Mouse (Mus musculus) kidney, postnatal 0 days (tissue): ENCODE measurements at regions not wholly inside any gene's neighbourhood (a gene's known extent, or its start where the extent isn't known, plus 50 kb on each side); places are given as distances from the start of the nearest gene placed in this dataset.

Experiments used
- ATAC-seq: fragments of 200-750 bp; cut with Nextera tagmentation; replicated peaks from 2 replicates; pipeline ENCODE4 v1.8.0; 2017; ENCODE audit warnings: low read depth, moderate number of reproducible peaks, moderate TSS enrichment, moderate library complexity; ENCODE audit not compliant: low FRiP score
- DNase-seq: peaks from one replicate; pipeline ENCODE4 v3.0.0-alpha.2; 2016; ENCODE audit warnings: low spot score
- H3K27ac ChIP-seq: fragments of 300-500 bp; sonication (generic); 2 replicates; pipeline ENCODE4 v1.5.1; 2014; ENCODE audit warnings: mild to moderate bottlenecking
- H3K27me3 ChIP-seq: fragments of 300-500 bp; sonication (generic); 2 replicates; pipeline ENCODE4 v1.6.1; 2014; ENCODE audit warnings: low read length, mixed read lengths; ENCODE audit not compliant: insufficient read depth
- H3K36me3 ChIP-seq: fragments of 300-500 bp; sonication (generic); 2 replicates; pipeline ENCODE4 v1.6.1; 2014; ENCODE audit warnings: low read length, mixed read lengths; ENCODE audit not compliant: insufficient read depth
- H3K4me1 ChIP-seq: fragments of 300-500 bp; sonication (generic); replicated peaks from 2 replicates; pipeline ENCODE4 v1.6.1; 2014; ENCODE audit warnings: antibody characterized with exemption, low read length, mixed read lengths; ENCODE audit not compliant: insufficient read depth
- H3K4me2 ChIP-seq: fragments of 300-500 bp; sonication (generic); 2 replicates; pipeline ENCODE4 v1.6.1; 2014; ENCODE audit warnings: mild to moderate bottlenecking, low read length, moderate library complexity, mixed read lengths
- H3K4me3 ChIP-seq: fragments of 300-500 bp; sonication (generic); replicated peaks from 2 replicates; pipeline ENCODE4 v1.5.1; 2014; ENCODE audit warnings: low read depth, low read length
- H3K9ac ChIP-seq: fragments of 300-500 bp; sonication (generic); 2 replicates; pipeline ENCODE4 v1.6.1; 2014; ENCODE audit warnings: low read depth, low read length
- H3K9me3 ChIP-seq: fragments of 300-500 bp; sonication (generic); replicated peaks from 2 replicates; pipeline ENCODE4 v1.6.1; 2016; ENCODE audit warnings: low read length, inconsistent platforms, mixed read lengths
- CTCF ChIP-seq: IDR thresholded peaks from 2 replicates; pipeline ENCODE4 v1.5.1; 2016; ENCODE audit warnings: antibody characterized with exemption, low read depth, mild to moderate bottlenecking, moderate library complexity
- WGBS: fragments of 180-500 bp; shearing (Covaris S2); extraction: QIAGEN DNeasy Blood & Tissue Kit; methylation state at CpG from one replicate; pipeline ENCODE4 v1.1.7; 2014; 5-methylcytosine and 5-hydroxymethylcytosine counted together

GRCm38 (mm10) chr14:16136187-16136586 lies 112.9 kb upstream of the Ngly1 start:
- H3K36me3 ChIP-seq, result no peaks in the 10 kb centered on the region
- TF ChIP-seq CTCF, result no peak
- WGBS, result 61% methylated on average over 3 of the region's 3 CpGs
- no peak overlapping the region for H3K9ac ChIP-seq
- no peak overlapping the region for H3K27ac ChIP-seq
- H3K27me3 ChIP-seq, result no peaks in the 10 kb centered on the region
- no peak overlapping the region for H3K4me3 ChIP-seq
- H3K4me1 ChIP-seq, result no peaks in the 10 kb centered on the region
- no peak overlapping the region for H3K4me2 ChIP-seq
- no peak for DNase-seq
- H3K9me3 ChIP-seq, result no peaks in the 10 kb centered on the region
- no peak for ATAC-seq

GRCm38 (mm10) chr14:16144299-16144698 lies 104.8 kb upstream of the Ngly1 start:
- H3K27ac ChIP-seq, result no peak overlapping the region
- no peak overlapping the region for H3K9ac ChIP-seq
- no peak for DNase-seq
- no peaks in the 10 kb centered on the region for H3K9me3 ChIP-seq
- no peak overlapping the region for H3K4me3 ChIP-seq
- H3K27me3 ChIP-seq, result no peaks in the 10 kb centered on the region
- H3K4me2 ChIP-seq, result no peak overlapping the region
- no peak for ATAC-seq
- no peaks in the 10 kb centered on the region for H3K36me3 ChIP-seq
- H3K4me1 ChIP-seq, result no peaks in the 10 kb centered on the region
- WGBS, result 91% methylated on average over 5 of the region's 5 CpGs
- no peak for TF ChIP-seq CTCF

GRCm38 (mm10) chr14:16146811-16147210 lies 102.3 kb upstream of the Ngly1 start:
- H3K4me2 ChIP-seq, result no peak overlapping the region
- WGBS, result 77% methylated on average over 4 of the region's 4 CpGs
- no peak overlapping the region for H3K27ac ChIP-seq
- no peaks in the 10 kb centered on the region for H3K4me1 ChIP-seq
- ATAC-seq (no peak), DNase-seq (no peak)
- H3K4me3 ChIP-seq, result no peak overlapping the region
- H3K9me3 ChIP-seq, result no peaks in the 10 kb centered on the region
- H3K36me3 ChIP-seq, result no peaks in the 10 kb centered on the region
- TF ChIP-seq CTCF, result no peak
- H3K27me3 ChIP-seq, result no peaks in the 10 kb centered on the region
- no peak overlapping the region for H3K9ac ChIP-seq

GRCm38 (mm10) chr14:16151815-16152214 lies 97.3 kb upstream of the Ngly1 start:
- Histone ChIP-seq H3K27ac (no peak overlapping the region), H3K4me3 (no peak overlapping the region), H3K4me1 (no peaks in the 10 kb centered on the region), H3K27me3 (no peaks in the 10 kb centered on the region), H3K36me3 (no peaks in the 10 kb centered on the region), H3K4me2 (no peak overlapping the region), H3K9me3 (no peaks in the 10 kb centered on the region), H3K9ac (no peak overlapping the region)
- WGBS, result 84% methylated on average over 3 of the region's 3 CpGs
- no peak for TF ChIP-seq CTCF
- no peak for ATAC-seq
- DNase-seq, result no peak

- Histone ChIP-seq H3K9ac (no peak overlapping the region), H3K4me1 (no peaks in the 10 kb centered on the region), H3K27ac (no peak overlapping the region), H3K4me3 (no peak overlapping the region), H3K4me2 (no peak overlapping the region), H3K36me3 (no peaks in the 10 kb centered on the region), H3K27me3 (no peaks in the 10 kb centered on the region), H3K9me3 (no peaks in the 10 kb centered on the region)
- WGBS, result 62% methylated on average over 3 of the region's 3 CpGs
- ATAC-seq, result no peak
- DNase-seq, result no peak
- no peak for TF ChIP-seq CTCF
Measured at GRCm38 (mm10) chr14:16152702-16153101, 96.4 kb upstream of the Ngly1 start.

- no peaks in the 10 kb centered on the region for H3K27me3 ChIP-seq
- no peak overlapping the region for H3K27ac ChIP-seq
- no peaks in the 10 kb centered on the region for H3K36me3 ChIP-seq
- no peak overlapping the region for H3K4me2 ChIP-seq
- WGBS, result 79% methylated on average over 1 of the region's 1 CpGs
- no peaks in the 10 kb centered on the region for H3K9me3 ChIP-seq
- no peaks in the 10 kb centered on the region for H3K4me1 ChIP-seq
- no peak for DNase-seq
- TF ChIP-seq CTCF, result no peak
- H3K9ac ChIP-seq, result no peak overlapping the region
- H3K4me3 ChIP-seq, result no peak overlapping the region
- ATAC-seq, result no peak
Measured at GRCm38 (mm10) chr14:16155106-16155505, 94.0 kb upstream of the Ngly1 start.

GRCm38 (mm10) chr14:16170226-16170625 lies 78.9 kb upstream of the Ngly1 start:
- no peak for DNase-seq
- no peak for TF ChIP-seq CTCF
- ATAC-seq, result no peak
- Histone ChIP-seq H3K4me2 (no peak overlapping the region), H3K27me3 (no peaks in the 10 kb centered on the region), H3K9me3 (no peaks in the 10 kb centered on the region), H3K9ac (no peak overlapping the region), H3K27ac (no peak overlapping the region), H3K4me1 (no peaks in the 10 kb centered on the region), H3K4me3 (no peak overlapping the region), H3K36me3 (no peaks in the 10 kb centered on the region)
- WGBS, result 28% methylated on average over 1 of the region's 1 CpGs
